Mouse (Mus musculus) gonadal fat pad, adult 2 months (tissue): ENCODE results near the gene Cdh13. TPM values are rescaled to one million over a fixed set of nuclear protein-coding genes. Genes with fewer than 3 reads are reported as not detected.
"Not testable (repeated sequence)": the region's sequence is repeated elsewhere in the genome, so short reads cannot be mapped to it uniquely, and the experiment has no call there.

Experiments
- DNase-seq: peaks from one replicate; pipeline ENCODE4 v3.0.0-alpha.2; 2012; ENCODE audit warnings: low read depth
- polyA plus RNA-seq: library from polyadenylated mRNA; depleted of rRNA; stranded (reverse); fragments of >200 nt; gene quantifications from 2 replicates; pipeline ENCODE4 v1.2.3, GENCODE M21; 2012

Cdh13 gene
- polyA plus RNA-seq, 1 experiment: 26.9 TPM

DNA sequence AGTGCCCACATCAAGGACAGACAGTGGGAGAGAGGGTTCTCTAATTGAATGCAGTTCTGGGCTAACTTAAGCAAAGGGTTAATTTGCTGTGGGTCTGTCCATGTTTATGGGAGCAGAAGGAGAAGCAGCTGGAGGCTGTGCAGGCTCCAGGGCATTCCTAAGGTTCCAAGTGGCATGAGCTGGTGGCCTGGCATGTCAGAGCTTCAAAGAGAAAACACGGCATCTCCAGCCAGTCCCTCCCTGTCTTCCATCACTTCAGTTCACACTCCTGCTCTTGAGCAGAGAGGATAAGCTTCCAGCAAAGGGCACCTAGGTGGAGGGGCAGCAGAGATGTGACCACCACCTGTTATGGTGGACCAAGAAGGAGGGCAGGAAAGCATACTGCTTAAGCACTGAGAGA lies 962.1 kb downstream of the Cdh13 start:
- no peak for DNase-seq

DNA sequence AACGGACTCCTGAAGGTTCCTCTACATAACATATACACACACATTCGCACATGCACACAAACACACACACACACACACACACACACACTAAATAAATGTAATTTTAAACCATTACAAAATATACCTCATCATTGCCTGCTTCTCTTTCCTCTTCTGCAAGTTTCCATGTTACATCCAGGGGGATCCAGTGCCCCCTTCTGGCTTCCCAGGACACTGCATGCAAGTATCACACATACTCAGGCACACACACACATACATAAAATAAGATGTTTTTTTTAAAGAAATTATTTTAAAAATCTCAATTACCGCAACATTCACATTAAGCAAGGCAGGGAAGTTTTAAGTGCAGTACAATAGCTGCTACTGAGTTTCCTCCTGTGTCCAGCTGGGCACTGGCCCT lies 970.8 kb downstream of the Cdh13 start:
- DNase-seq: no peak

DNA sequence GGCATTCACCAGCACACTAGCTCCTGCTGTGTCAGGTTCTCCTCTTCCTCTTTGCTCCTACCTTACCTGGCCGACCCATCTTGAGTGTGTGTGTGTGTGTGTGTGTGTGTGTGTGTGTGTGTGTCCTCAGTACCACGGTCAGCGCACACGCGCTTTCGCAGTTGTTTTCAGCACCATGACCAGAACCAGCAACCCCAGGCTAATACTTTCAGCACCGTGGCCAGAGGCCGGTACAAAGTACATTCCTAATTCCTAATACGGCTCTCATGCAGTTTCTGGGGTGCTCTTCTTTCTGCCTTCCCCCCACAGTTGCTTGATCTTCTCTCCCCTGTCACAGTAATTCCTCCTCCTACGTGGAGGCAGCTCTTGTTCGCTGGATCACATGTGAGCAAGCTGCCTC lies 975.1 kb downstream of the Cdh13 start:
- no peak for DNase-seq

DNA sequence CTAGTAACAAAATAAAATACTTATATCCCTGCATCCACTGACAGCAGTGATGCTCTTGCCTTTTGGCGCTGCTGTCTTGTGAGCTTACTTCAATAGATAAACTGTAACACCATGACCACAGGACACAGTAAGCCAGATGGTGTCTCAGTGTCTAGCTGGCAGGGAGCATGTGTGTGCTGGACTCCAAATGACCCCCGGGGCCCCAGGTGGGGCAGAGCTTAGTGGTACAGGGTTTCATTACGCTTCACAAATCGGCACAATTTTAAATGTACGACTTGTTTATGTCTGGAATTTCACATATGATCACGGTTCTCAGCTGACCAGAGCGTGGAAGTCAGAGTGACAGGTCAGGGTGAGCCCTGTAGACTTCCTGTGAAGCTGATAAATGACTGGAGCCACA lies 980.2 kb downstream of the Cdh13 start:
- DNase-seq: no peak

DNA sequence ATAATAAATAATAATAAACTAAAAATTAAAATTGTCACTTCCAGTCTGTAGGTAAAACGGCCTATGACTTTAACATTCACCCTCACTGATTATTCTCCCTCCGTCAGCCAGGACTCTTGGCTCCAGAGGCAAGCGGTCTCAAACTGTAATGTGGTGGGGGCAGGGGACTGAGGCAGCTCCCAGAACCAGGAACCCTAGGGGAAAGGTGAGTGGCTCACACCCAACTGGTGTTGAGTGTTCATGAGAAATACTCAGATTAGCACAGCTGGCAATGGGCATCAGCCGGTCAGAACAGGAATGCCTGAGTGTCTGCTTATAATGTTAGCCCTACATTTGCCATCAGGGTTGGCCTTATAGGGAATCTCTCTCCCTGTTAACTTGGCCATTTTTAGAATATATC lies 982.8 kb downstream of the Cdh13 start:
- no peak for DNase-seq

DNA sequence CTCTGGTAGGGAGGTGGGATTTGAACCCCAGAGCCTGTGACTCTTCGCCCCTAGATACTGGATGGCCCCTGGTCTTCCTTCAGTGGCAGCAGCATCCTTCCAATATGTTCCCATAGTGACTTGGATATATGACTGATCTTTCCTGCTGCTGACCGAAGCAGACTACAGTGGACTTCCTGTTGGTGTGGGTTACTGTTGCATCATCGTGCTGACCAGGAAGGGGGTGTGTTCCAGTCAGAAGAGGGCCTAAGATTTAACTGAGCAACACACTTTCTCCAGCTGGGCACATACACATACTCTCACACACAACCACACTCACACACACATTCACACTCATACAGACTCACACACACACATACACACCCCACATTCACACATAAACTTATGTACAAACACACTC lies 986.0 kb downstream of the Cdh13 start:
- DNase-seq: no peak

DNA sequence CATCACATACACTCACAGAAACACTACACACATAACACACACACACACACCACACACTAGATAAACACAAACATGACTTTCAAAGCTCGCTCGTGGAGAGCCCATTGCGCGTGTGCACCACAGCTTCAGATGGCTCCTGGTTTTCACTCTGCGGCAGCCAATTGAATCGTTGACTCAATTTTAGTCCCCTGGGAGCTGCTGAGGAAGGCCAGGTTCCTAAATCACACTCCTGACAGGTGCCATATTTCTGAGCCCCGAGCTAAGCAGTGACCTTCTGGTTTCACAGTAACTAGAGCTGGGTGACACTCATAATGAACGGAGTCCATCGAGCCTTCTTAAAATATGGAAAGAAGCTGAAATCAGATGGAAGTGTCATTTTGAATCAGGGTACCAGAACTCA lies 986.8 kb downstream of the Cdh13 start:
- DNase-seq: no peak

DNA sequence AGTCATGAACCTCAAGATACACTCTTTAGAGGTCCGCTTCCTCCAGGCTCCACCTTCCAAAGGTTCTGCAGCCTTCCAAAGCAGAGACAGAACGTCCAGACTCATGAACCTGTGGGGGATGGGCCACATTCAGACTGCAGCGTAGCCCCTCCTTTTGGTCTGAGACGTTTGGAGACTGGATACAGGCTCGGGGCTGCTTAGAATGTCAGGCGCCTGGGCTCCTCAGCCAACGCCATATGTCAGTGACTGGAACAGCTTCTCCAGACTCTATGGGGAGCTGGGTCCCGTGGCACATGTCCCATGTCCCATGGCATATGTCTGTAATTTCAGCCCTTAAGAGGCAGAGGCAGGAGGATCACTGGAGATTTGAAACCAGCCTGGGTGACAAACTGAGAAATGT lies 989.4 kb downstream of the Cdh13 start:
- DNase-seq: no peak

DNA sequence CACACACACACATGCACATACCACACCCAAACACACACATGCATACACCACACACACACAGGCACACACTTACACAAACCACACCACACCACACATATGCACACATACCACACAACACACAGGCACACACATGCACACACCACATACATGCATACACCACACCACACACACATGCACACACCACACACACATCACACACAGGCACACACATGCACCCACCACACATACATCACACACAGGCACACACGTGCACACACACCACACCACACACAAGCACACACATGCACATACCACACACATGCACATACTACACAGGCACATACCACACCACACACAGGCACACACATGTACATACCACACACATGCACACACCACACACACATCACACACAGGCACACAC lies 991.9 kb downstream of the Cdh13 start:
- DNase-seq: no peak

DNA sequence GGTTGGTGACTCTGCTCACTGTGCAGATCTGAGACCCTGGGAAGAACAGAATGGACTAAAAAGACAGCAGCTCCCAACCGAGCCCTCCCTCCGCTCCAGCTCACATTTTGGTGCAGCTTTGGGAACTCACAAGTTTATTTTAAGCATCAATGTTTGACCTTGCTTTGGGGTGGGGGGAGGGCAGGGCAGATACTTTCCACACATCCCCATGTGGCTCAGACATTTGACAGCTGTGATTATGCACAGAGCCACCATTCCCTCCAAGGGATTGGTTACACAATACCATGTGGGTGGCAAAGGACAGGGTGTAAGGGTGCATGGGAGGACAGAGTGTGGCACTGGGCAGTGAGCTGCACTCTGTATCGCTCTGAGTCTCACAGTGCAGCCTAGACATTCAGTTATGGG lies 993.5 kb downstream of the Cdh13 start:
- peak; percentile 26 for DNase-seq

DNA sequence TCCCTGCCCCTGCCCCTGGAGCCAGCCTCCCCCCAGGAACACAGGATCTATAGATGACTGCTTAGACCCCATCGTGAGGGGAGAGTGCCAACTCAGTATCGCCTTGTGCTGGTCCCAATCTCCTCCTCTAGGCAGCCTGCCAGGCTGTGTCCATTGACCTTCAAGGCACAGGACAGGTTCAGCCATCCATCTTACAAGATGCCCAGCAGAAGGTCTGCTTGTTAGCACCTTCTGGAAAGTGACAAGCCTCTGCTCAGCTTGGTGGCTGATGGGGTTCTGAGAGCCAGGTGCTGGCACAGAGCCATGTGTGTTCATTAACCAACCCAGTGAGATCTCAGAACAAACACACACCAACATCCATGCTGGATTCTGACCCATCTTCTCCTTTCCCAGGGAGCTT lies 998.2 kb downstream of the Cdh13 start:
- no peak for DNase-seq

DNA sequence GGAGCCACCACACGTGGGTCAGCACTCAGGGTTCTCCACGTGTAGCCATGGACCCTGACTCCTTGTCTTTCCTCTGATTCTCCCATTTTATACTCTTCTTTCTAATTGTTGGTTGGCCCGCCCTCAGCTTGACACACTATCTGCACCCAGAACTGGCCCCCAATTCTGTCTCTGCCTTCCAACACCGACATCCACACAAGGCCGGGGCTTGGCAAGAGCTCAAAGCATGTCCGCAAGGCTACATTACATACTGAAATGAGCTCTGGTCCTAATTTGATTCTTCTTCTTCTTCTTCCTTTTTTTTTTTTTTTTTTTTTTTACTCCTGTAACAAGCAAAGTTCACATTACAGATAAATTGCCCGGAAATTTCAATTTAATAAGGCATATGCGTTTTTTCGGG lies 1001.0 kb downstream of the Cdh13 start:
- no peak for DNase-seq

DNA sequence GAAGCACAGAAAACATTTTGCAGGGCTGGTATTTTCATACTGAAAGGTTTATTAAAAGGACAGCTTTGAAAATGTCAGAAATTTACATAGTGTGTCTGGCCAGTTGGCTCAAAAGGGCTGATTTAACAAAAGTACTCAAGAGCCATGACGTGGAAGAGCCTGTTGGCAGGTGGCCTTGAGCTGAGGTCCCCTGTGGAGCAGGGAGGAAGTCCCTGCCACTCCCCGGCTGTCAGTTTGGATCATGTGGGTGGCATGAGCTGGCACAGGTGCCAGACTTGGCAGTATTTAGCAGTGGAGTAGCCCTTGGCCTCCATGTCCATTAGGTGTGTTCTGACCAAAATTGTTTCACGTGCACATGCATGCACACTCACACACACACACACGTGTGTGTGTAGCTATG lies 1001.4 kb downstream of the Cdh13 start:
- DNase-seq: no peak

DNA sequence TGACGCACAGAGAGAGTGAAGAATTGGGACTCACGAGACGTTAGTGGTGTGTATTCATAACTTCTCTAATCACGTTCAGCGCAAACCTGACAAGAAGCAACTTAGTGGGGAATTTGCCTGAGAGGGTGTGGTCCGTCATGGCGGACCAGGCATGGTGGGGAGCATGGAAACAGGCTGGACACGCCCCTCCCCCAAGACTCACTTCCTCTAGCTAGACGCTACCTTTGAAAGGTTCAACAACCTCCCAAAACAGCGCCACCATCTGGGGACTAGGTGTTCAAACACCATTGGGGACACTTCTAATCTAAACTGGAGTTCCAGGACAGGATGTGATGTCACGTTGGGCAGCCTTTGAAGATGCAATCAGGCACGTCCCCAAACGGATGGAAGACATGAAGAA lies 1011.9 kb downstream of the Cdh13 start:
- no peak for DNase-seq

DNA sequence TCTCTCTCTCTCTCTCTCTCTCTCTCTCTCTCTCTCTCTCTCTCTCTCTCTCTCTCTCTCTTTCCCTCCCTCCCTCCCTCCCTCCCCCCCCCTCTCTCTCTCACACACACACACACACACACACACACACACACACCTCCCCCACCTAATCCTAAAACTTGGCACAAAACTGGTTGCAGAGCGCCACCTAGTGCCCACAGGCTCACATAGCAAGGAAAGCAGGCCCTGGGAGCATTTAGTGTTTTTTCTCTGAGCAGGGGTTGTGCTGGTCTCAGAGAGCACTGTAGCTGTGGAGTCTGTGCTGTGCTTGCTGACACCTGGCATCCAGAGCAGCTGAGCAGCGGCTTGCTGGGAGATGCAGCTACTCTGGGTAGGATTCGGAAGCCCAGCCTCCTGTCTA lies 1014.2 kb downstream of the Cdh13 start:
- not testable (repeated sequence) for DNase-seq

DNA sequence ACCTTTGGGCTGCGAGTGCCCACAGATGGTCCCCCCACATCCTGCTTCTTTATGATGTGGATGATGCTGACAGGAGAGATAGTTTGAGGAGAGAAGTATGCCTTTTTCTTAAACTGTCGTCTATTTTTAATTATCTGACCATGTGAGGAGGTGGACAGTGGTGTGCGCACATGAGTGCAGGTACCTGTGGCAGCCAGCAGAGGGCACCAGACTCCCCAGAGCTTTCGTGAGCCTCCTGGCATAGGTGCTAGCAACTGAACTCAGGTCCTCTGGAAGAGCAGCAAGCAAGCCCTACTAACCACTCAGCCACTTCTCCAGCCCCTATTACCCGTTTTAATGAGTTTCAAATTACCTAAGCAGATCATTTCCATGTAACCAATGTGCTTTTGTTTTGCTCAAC lies 1016.8 kb downstream of the Cdh13 start:
- DNase-seq: no peak

DNA sequence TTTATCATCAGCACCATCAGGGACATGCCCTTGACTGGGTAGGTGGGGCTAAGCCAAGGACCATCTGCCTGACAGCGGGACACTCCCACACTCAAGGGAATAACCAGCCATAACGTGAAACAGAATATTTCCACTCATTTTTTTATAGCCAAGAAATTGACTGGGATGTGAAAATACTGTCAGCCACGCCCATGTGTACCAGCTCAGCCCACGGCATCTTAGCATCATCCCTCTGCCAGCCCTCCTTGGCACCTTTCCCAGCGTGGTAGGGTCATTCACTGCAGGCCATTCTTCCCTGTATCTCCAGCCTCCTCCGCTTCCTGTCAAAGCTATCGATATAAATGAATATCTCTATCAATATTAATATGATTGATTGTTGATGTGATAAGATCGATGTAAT lies 1020.7 kb downstream of the Cdh13 start:
- no peak for DNase-seq

DNA sequence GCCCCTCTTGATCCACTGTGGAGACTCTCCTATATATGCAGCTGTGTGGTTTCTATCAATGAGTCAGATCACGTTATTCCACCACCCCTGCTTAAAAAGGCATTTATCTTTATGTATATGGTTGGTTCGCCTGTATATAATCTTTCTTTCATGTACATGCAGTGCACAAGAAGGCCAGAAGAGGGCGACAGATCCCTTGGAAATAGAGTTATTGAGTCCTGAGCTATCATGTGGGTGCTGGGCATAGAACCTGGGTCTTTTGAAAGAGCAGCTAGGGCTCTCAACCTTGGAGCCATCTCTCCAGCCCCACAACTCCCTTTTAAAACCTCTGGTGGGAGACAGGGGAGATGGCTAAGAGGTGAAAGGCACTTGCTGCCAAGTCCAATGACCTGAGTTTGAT lies 1027.9 kb downstream of the Cdh13 start:
- no peak for DNase-seq

DNA sequence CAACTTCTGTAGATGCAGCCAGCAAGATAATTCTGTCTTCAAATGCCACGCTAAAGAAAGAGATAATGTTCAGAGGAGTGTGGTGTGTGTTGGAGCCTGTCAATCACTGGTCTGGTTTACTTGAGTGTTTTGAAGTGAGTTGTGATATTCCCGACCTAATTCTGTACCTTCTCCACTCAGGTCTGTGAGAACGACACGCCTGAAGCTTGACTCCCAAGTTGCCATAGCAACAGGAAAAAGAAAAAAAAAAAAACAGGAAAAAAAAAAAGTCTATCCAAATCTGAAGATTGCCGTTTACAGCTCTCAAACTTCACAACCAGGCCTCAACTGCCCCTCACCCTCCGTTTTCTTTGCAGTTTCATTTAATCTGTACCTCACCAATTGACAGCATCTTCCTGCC lies 1039.7 kb downstream of the Cdh13 start:
- no peak for DNase-seq

DNA sequence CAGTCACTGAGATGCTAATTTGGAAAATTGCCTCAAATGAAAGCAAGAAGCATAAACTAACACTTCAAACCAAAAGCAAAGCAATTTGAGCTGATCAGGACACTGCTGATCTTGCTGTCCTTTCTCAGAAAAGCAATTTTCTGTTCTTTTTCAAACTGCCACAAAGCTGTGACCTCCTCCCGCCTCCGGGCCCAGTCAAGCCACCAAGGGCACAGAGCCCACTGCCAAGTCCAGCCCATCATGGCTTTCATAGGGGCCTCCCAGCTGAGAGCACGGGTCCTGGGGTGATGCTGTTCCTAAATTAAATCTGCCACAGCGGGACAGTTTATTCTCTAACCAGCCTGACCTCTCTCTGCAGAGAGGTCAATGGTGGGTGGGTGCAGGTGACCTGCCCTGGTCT lies 1056.0 kb downstream of the Cdh13 start:
- DNase-seq: no peak

DNA sequence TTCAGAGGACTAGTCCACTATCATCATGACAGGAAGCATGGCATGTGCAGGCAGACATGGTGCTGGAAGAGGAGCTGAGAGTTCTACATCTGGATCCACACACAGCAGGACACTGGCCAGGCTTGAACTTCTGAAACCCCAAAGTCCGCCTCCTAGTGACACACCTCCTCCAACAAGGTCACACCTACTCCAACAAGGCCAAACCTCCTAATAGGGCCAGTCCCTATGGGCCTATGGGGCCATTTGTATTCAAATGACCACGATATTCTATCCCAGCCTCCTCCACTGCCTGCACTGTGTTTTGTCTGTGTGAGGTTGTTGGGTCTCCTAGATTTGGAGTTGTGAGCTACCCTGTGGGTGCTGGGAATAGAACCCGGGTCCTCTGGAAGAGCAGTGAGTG lies 1060.1 kb downstream of the Cdh13 start:
- DNase-seq: no peak

DNA sequence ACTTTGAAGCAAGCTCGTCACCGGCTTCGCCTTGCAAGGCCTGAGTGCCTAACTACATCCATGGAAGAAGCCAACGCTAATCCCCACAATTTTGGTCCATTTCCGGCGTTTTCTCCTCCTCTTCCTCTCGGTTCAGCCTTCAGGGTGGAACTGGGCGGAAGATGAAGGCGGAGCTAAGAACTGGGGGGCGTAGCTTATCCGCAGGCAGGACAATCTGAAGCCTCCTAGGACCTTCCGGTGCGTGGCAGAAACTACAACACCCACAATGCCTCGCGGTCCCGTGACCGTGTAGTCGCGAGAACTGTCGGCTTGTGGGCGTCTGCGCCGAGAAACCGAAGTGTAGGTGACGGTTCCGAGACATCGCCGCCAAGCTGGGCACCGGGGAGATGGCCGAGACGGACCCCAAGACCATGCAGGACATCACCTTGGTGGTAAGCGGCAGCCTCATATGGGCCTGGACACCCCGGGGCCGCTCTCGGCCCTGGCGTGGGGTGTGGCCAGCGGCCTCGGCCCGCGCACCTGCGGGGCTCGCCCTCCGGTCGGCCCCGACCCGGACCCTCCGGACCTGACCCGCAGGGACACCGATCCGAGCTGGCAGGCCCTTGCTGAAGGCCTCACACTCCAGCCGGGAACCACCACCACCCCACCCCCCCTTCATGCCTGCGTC lies 1060.8 kb downstream of the Cdh13 start, which contains the start of gene Hsbp1:
TSS of gene Hsbp1 (plus strand) at position 299 of the 667 bp plus-strand sequence.
- peak; percentile 74 for DNase-seq

DNA sequence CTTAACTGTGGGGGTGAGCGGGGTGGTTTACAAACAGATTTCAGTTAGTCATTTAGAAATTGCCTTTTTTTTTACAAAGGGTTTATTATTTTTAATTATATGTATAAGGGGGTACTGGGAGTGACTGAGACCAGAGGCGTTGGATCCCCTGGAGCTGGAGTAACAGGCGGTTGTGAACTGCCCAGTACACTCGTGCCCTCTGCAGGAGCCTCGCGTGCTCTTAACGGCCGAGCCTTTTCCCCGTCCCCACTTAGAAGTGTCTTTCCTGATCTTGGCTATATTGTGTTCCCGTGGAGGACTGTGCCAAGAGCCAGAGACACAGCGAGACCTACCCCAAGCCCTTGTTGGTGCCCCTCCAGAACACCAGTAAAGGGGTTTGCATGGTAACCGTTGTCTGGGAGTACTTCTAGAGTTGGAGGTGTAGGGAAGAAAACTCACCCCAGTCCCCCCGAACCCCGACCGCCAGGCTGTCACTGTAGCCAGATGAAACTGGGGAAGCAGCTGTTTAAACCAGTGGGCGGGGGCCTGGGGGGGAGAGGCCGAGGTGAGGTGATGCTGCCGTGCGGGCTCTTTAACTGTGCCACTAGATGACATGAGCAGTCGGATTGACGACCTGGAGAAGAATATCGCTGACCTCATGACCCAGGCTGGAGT lies 1061.6 kb downstream of the Cdh13 start:
- no peak for DNase-seq

DNA sequence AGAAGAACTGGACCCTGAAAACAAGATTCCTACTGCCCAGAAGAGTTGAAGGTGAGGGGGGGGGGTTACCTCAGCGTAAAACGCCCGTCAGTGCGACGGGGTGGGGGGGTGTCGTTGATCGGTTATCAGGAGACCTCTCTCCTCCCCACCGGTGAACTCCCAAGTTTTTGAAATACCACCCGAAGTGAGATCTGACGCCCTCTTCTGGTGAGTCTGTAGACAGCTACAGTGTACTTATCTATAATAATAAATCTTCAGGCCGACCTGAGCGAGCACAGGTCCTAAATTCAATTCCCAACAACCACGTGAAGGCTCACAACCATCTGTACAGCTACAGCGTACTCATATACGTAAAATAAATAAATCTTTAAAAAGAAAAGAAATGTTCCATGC lies 1062.1 kb downstream of the Cdh13 start:
- no peak for DNase-seq
